15 mouse cellular contexts compared by ENCODE assay signal in genomic region chr12:27159416-27160062, GRCm38 (mm10).
DNase-seq lines count a peak whose midpoint lies in the region; ATAC-seq and TF ChIP-seq lines count a peak whose summit lies in the region.
"Had no signal": no experiment of that assay in that cellular context is flagged by ENCODE, and none has a peak within 500 bp of the region (broad histone marks: within the 10 kb centered on the region; RNA-seq: fewer than 3 reads in every experiment).

No protein-coding gene starts in this region.

- peak overlapping the region; percentile 90 for H3K27ac ChIP-seq in layer of hippocampus, adult 2 months
- H3K27ac ChIP-seq in embryonic facial prominence, embryonic 12.5 days, result no peak overlapping the region
- peak overlapping the region; percentile 43; the same call in 1 of the 2 replicates for H3K27ac ChIP-seq in hindbrain, embryonic 14.5 days
- H3K27ac ChIP-seq in midbrain, postnatal 0 days (ENCODE audit: low read depth, low read length), result peak overlapping the region; percentile 84
- H3K27ac ChIP-seq: intestine, embryonic 15.5 days had no signal

- H3K4me2 ChIP-seq in embryonic facial prominence, embryonic 12.5 days (replicated peaks), result peak overlapping the region; percentile 8; the same call in 1 of the 2 replicates
- H3K4me2 ChIP-seq in hindbrain, embryonic 14.5 days (replicated peaks), result peak overlapping the region; percentile 3; the same call in 1 of the 2 replicates
- peak overlapping the region; percentile 49 for H3K4me2 ChIP-seq in midbrain, postnatal 0 days (ENCODE audit: low read depth, low read length, poor library complexity, severe bottlenecking)
- H3K4me2 ChIP-seq: intestine, embryonic 15.5 days had no signal

- H3K9ac ChIP-seq in embryonic facial prominence, embryonic 12.5 days, result no peak overlapping the region
- H3K9ac ChIP-seq in hindbrain, embryonic 14.5 days, result peak overlapping the region; percentile 33; the same call in 1 of the 2 replicates
- H3K9ac ChIP-seq in midbrain, postnatal 0 days (replicated peaks; ENCODE audit: low read length, poor library complexity, severe bottlenecking), result peak overlapping the region; percentile 40
- H3K9ac ChIP-seq: intestine, embryonic 15.5 days had no signal

- peaks cover 30% of the 10 kb centered on the region; the same call in 1 of the 2 replicates for H3K4me1 ChIP-seq in embryonic facial prominence, embryonic 12.5 days
- H3K4me1 ChIP-seq in hindbrain, embryonic 14.5 days (replicated peaks; ENCODE audit: control insufficient read depth, insufficient read depth, low read length), result peaks cover 22% of the 10 kb centered on the region
- H3K4me1 ChIP-seq in midbrain, postnatal 0 days (ENCODE audit: insufficient read depth, low read length), result peaks cover 15% of the 10 kb centered on the region
- H3K4me1 ChIP-seq: intestine, embryonic 15.5 days; megakaryocyte, embryonic 14.5 days had no signal

- no peaks in the 10 kb centered on the region for H3K27me3 ChIP-seq in embryonic facial prominence, embryonic 12.5 days
- no peaks in the 10 kb centered on the region for H3K27me3 ChIP-seq in hindbrain, embryonic 14.5 days (ENCODE audit: control insufficient read depth, insufficient read depth, low read length)
- H3K27me3 ChIP-seq in midbrain, postnatal 0 days (ENCODE audit: insufficient read depth, low read length), result no peaks in the 10 kb centered on the region
- H3K27me3 ChIP-seq: CH12.LX; intestine, embryonic 15.5 days; megakaryocyte, embryonic 14.5 days; Patski had no signal

- 59% methylated on average over 8 of the region's 8 CpGs for WGBS in embryonic facial prominence, embryonic 12.5 days
- 64% methylated on average over 8 of the region's 8 CpGs for WGBS in hindbrain, embryonic 14.5 days
- 43% methylated on average over 8 of the region's 8 CpGs for WGBS in midbrain, postnatal 0 days

- H3K36me3 ChIP-seq in embryonic facial prominence, embryonic 12.5 days, result no peaks in the 10 kb centered on the region
- no peaks in the 10 kb centered on the region for H3K36me3 ChIP-seq in hindbrain, embryonic 14.5 days (replicated peaks; ENCODE audit: control insufficient read depth, insufficient read depth)
- H3K36me3 ChIP-seq in midbrain, postnatal 0 days (ENCODE audit: insufficient read depth, low read length), result no peaks in the 10 kb centered on the region
- H3K36me3 ChIP-seq: intestine, embryonic 15.5 days had no signal

- no peak for TF ChIP-seq CTCF in layer of hippocampus, adult 2 months (conservative IDR thresholded peaks at IDR 0.05)
- no peak for TF ChIP-seq CTCF in midbrain, postnatal 0 days (IDR thresholded peaks at IDR 0.05)

- H3K9me3 ChIP-seq in embryonic facial prominence, embryonic 12.5 days, result no peaks in the 10 kb centered on the region
- H3K9me3 ChIP-seq in hindbrain, embryonic 14.5 days (ENCODE audit: control insufficient read depth, low read length), result no peaks in the 10 kb centered on the region
- no peaks in the 10 kb centered on the region for H3K9me3 ChIP-seq in midbrain, postnatal 0 days (ENCODE audit: low read length)
- H3K9me3 ChIP-seq: intestine, embryonic 15.5 days had no signal

- H3K4me3 ChIP-seq in layer of hippocampus, adult 2 months, result peak overlapping the region; percentile 52
- no peak overlapping the region for H3K4me3 ChIP-seq in embryonic facial prominence, embryonic 12.5 days
- H3K4me3 ChIP-seq in hindbrain, embryonic 14.5 days (replicated peaks; ENCODE audit: low read length), result no peak overlapping the region
- H3K4me3 ChIP-seq in midbrain, postnatal 0 days (ENCODE audit: low read depth, low read length), result peak overlapping the region; percentile 33
- H3K4me3 ChIP-seq: intestine, embryonic 15.5 days; megakaryocyte, embryonic 14.5 days had no signal

- DNase-seq in layer of hippocampus, adult 2 months (ENCODE audit: low spot score in 2 of 2), result no peak
- DNase-seq in layer of hippocampus, adult 9-10 months (ENCODE audit: low spot score), result no peak
- no peak for DNase-seq in hindbrain, embryonic 14.5 days (ENCODE audit: low spot score)
- no peak for DNase-seq in midbrain, postnatal 0 days (ENCODE audit: low spot score)
- no peak for DNase-seq in B cell, adult 2 months
- no peak for DNase-seq in kidney, postnatal 4 days
- DNase-seq in gastrocnemius, postnatal 25 days, result no peak
- DNase-seq: adrenal gland, adult 2 months; lung, adult 2 months; thymus, adult 18-20 months had no signal

- ATAC-seq in embryonic facial prominence, embryonic 12.5 days (ENCODE audit: insufficient number of reproducible peaks, insufficient read depth, low FRiP score, low TSS enrichment), result no peak
- ATAC-seq in hindbrain, embryonic 14.5 days (ENCODE audit: low FRiP score), result no peak
- ATAC-seq in midbrain, postnatal 0 days (ENCODE audit: low FRiP score), result no peak; the same call in 1 of the 2 replicates
- ATAC-seq: intestine, embryonic 15.5 days; Patski had no signal

Comparison
In these comparisons a context has a peak if more than half of its experiments do, and no peak if none do; other contexts are left out.
1. H3K4me3 ChIP-seq: peak in layer of hippocampus, adult 2 months (single experiment) and midbrain, postnatal 0 days (single experiment); none in embryonic facial prominence, embryonic 12.5 days (single experiment) and hindbrain, embryonic 14.5 days (single experiment).
2. Peak in every context shown above with its lines, with median percentiles within 50 percentile points of each other: H3K4me2 ChIP-seq.